Mouse (Mus musculus) monocyte, adult 5-6 weeks (primary cell): ENCODE measurements at regions not wholly inside any gene's neighbourhood (a gene's known extent, or its start where the extent isn't known, plus 50 kb on each side); places are given as distances from the start of the nearest gene placed in this dataset.
A peak's percentile ranks its signal among the peaks of the same experiment; 100 is the strongest.
"Not testable (repeated sequence)": the region's sequence is repeated elsewhere in the genome, so short reads cannot be mapped to it uniquely, and the experiment has no call there.

Experiments
- ATAC-seq: fragments of 153-309, 156-312 bp; replicated peaks from 2 replicates; pipeline ENCODE4 v1.8.0; 2017; ENCODE audit warnings: mild to moderate bottlenecking; ENCODE audit not compliant: low TSS enrichment, insufficient number of reproducible peaks, severe bottlenecking, poor library complexity, low FRiP score

DNA sequence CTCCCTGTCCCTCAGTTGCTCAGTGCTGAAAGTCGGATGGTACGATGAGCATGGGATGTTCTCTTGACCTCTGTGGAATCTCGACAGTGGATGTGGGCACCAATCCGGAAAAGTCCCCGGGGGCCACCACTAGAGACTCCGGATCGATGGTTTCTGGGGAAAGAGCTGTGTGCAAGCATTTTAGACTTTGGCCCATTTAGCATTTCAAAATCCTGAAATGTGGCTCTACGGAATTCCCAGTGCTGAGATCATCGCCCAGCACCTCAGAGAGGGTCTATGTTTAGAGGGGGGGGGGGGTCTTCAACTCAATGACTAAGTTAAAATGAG lies 68.6 kb downstream of the Tomm20 start:
- ATAC-seq, result no peak

- no peak for ATAC-seq
Observed at GRCm38 (mm10) chr8:126876300-126877038, 69.2 kb downstream of the Tomm20 start.

- ATAC-seq, result no peak
Observed at GRCm38 (mm10) chr8:126875491-126876155, 70.0 kb downstream of the Tomm20 start.

DNA sequence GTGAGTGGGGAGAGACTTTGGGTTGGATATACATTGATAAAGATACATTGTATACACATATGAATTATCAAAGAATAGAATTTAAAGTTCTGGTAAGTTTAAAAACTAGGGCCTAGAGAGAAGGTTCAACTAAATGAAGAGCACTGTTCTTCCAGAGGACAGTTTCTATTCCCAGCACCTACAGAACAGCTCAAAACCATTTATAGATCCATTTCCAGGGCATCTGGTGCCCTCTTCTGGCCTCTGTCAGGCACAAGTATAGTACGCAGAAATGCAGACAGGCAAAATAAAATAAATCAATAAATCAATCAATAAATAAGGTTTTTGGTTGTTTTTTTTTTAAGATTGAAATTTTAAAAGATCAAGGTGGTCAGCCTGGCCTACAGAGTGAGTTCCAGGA lies 70.8 kb downstream of the Tomm20 start:
- no peak for ATAC-seq

GRCm38 (mm10) chr8:126874126-126874730 lies 71.4 kb downstream of the Tomm20 start:
- ATAC-seq, result no peak

DNA sequence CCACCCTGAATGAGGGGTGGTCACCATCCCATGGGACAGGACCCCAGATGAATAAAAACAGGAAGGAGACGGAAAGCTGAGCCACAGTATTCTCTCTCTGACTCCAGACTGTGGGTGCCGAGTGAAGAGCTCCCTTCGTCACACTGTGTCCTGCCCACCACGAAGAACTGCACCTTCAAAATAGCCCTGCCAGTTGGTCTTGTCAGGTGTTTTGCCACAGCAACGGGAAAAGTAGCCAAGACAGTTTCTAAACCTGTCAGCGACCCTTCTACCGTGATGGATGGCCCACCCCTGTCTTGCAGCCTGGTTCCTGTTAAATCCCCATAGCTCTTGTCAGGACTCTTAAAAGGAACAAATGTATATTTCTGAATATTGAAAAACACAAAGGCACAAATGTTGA lies 72.3 kb downstream of the Tomm20 start:
- ATAC-seq, result no peak

DNA sequence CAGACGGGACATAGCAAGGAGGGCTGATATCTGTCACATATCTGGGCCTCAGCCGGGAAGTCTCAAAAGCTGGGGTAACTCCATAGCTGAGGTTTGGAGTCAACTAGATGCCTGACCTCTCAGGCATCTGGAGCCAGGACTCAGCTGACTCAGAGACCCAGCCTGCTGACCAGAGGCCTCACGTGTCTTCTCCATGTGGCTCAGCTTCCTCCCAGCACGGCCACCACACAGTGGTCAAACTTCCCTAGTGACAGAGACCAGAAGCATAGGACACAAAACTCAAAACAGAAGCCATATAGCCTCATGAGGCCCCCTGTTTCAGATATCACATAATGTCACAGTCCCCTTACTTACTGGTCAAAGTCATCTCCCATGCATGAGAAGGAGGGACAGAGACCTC lies 73.1 kb downstream of the Tomm20 start:
- ATAC-seq, result no peak

DNA sequence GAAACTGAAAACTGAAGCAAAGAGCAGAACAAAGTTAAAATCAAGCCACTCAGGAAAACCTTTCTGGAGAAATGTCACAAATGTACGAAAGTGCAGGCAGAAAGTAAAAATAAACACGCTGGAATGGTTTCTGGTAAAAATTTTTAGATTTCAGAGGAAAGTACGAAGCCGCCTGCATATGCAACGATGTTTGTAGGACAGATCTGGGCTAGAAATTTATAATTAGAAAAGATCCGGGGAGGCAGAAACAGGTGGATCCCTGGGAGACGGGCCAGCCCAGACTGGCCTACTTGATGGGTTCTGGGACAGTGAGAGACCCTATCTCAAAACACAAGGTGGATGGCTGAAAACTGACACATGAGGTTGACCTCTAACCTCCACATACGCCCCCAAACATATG lies 73.5 kb downstream of the Tomm20 start:
- no peak for ATAC-seq

DNA sequence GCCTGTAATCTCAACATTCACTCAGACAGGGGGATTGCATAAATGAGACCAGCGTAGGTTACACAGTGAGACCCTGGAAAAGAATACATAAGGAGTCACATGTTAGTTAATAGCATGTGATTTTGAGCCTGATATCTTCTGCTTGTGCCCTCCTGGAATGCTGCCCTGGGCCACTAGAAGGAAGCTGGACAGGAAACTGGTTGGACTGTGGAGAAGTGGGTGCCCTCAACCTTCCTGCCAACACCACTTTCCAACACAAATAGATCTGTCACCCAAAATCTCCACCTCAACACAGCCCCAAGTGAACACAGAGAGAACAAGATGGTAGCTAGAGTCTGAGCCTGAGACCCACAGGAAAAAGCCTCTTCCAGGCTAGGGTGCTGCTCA lies 76.2 kb downstream of the Tomm20 start:
- no peak for ATAC-seq

- peak; percentile 67 for ATAC-seq
Observed at GRCm38 (mm10) chr8:126868831-126869463, 76.7 kb downstream of the Tomm20 start.

DNA sequence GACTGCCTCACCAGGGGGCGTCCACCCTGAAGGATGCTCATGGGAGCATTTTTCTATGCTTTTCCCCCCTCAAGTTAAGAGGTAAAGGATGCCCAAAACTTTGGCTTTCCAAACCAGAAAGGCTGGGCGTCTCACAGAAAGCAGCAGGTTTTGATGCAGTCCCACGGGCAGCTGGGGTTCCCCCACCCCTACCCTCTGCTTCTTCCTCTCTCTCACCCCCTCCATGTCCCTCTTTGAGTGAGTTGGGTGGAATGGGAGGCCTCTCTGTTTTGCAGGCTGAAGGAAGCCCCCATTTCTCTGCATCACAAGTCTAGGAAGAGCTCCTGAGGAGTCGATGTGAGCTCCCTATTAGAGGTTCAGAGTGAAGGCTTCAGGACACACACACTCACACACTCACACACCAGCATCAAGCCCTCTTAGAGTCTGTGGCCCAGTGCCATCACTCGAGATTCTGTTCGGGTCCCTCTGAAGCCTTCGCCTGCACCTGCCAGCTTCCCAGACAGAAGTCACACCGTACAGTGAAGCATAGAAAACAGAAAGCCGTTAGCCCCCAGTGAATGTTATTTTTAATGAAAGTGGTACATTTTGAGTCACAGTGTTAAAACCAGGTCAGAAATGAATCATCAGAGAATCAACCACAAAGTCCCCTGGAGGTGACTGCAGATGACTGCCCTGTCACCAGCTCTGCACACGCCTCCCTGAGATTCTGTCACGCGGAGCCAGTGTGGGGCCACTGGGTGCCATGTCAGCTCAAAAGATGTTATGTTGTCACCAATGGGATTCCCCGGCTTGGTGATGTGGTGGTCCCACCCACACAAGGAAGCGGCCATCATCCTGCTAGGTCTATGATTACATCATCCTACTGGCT lies 78.3 kb downstream of the Tomm20 start:
- ATAC-seq, result peak; percentile 80

- no peak for ATAC-seq
Observed at GRCm38 (mm10) chr8:126864314-126864948, 81.2 kb downstream of the Tomm20 start.

DNA sequence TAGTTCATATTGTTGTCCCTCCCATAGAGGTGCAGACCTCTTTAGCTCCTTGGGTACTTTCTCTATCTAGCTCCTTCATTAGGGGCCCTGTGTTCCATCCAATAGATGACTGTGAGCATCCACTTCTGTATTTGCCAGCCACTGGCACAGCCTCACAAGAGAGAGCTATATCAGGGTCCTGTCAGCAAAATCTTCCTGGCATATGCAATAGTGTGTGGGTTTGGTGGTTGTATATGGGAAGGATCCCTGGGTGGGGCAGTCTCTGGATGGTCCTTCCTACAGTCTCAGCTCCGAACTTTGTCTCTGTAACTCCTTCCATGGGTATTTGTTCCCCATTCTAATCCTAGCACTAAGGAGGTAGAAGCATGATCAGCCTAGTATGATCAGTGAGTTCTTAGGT lies 82.0 kb downstream of the Tomm20 start:
- ATAC-seq, result not testable (repeated sequence)

DNA sequence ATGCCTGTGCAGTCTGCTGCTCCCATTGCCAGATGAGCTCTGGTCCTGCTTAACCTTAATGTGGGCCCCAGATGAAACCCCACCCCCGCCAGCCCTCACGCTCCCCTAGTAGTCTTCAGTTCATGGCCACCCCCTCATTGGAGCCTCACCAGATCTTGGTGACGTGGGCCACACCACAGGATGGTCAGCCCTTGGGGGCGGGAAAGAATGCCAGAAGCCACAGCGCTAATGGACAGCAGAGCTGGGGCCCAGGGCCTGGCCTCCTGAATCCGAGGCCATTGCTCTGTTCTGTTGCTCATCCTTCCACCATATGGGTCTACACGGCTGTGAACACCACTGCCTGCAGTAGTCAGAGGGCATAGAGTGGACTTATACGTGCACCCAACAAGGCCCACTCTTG lies 83.9 kb downstream of the Tomm20 start:
- no peak for ATAC-seq

DNA sequence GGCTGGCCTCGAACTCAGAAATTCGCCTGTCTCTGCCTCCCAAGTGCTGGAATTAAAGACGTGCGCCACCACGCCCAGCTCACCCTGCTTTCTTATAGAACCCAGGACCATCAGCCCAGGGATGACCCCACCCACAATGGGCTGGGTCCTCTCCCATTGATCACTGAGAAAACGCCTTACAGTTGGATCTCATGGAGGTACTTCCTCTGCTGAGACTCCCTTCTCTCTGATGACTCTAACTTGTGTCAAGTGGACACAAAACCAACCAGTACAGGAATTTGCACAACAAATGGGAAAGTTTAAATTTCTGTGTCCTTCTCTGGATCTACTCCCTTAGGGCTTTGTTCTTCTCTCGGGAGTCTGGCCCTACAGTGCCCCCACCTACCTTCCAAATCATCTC lies 85.0 kb downstream of the Tomm20 start:
- ATAC-seq, result no peak

- no peak for ATAC-seq
Observed at GRCm38 (mm10) chr8:126859706-126860424, 85.8 kb downstream of the Tomm20 start.

DNA sequence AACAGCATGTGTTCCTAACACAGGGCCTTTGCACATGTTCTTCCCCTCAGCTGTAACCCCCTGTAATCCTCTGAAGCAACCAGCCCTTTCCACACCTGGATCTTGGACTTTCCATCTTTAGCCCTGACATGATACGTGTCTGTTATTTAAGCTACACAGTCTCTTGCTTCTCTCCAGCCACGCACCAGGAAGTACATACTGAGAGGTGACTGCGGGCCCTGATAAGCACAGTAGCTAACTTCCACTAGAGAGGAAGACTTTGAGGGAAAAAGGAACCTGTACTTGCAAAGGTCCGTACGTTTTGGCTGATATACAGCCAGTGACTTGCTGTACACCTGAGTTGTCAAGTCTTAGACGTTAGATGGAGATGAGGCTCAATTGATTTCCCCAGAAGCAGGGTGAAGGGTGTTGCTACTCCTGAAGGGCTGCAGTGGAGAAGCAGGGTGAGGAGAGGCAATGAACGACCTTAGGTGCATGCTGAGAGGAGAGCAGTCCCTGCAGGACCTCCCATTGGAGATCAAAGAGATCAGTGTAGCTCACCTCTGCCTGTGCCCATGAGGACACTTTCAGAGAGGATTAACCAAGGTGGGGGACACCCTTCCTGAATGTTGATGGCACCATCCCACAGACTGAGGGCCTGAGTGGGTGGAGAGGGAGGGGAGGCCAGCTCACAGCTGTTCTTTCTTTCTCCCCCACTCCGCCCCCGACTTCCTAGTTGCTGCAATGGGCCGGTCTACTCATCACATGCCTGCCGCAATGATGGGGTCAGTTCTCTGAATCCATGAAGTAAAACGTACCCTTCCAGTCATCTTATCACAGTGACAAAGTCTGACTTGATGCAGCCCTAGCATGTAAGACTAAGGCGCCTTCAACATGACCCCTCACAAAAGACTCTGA lies 88.1 kb downstream of the Tomm20 start:
- ATAC-seq, result no peak
